Mouse (Mus musculus): ENCODE measurements around the gene Nlgn1. TPM values are rescaled to one million over a fixed set of nuclear protein-coding genes. Genes with fewer than 3 reads are reported as not detected.

Nlgn1 gene
- polyA plus RNA-seq, 2 experiments = 2.6 to 3.5 TPM

DNA sequence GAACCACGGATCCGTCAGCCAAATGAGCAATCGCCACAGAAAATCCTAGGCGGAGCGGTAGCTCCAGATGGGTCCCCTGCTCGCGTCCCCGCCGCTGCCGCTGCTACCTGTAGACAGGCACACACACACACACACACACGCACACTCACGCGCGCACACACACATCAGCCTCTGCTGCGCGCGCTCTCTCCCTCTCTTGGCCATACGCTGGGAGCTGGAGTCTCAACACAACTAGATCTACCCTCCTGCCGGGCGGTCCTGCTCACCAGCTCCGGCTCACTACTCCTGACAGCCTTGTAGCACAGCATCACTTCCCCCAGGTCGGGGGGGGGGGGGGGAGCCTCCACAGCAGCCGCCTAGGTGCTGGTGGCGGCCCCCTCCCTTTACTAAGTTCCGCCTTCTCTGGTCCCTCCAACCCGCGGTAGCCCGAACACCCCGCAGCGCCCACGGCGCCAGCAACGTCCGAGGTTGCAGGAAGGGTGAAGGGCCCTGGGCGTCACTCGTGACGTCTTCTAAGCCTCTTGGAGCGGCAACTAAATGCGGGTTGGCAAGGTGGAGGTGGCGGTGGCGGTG lies 1.1 kb upstream of the Nlgn1 start:
- peak overlapping the region; percentile 49 for H3K9ac ChIP-seq (ENCODE audit: low read depth, low read length, severe bottlenecking)
- peaks cover 41% of the 10 kb centered on the region for H3K27me3 ChIP-seq (ENCODE audit: control insufficient read depth, insufficient read depth, low read length)
- TF ChIP-seq POLR2A (IDR thresholded peaks at IDR 0.05; ENCODE audit: borderline replicate concordance, extremely low read depth, insufficient read depth, insufficient read length) = no peak
- DNase-seq (ENCODE audit: low spot score) = peak; percentile 29
- no peaks in the 10 kb centered on the region for H3K9me3 ChIP-seq (ENCODE audit: control insufficient read depth, low read length)
- H3K4me3 ChIP-seq (replicated peaks; ENCODE audit: low read length) = peak overlapping the region; percentile 54
- H3K36me3 ChIP-seq (ENCODE audit: control insufficient read depth, insufficient read depth, low read length) = no peaks in the 10 kb centered on the region
- WGBS = 0% methylated on average over 31 of the region's 41 CpGs
- H3K27ac ChIP-seq (replicated peaks; ENCODE audit: low read depth, low read length) = no peak overlapping the region
- peak; percentile 45; the same call in 1 of the 2 replicates for ATAC-seq (ENCODE audit: low FRiP score, low read depth)
- H3K4me2 ChIP-seq (replicated peaks; ENCODE audit: low read depth, low read length, severe bottlenecking) = peak overlapping the region; percentile 73
- peaks cover 5% of the 10 kb centered on the region; the same call in 1 of the 2 replicates for H3K4me1 ChIP-seq (ENCODE audit: control insufficient read depth, insufficient read depth, low read length)

- TF ChIP-seq POLR2A (IDR thresholded peaks at IDR 0.05; ENCODE audit: borderline replicate concordance, extremely low read depth, insufficient read depth, insufficient read length) = no peak
- Histone ChIP-seq H3K9me3 (ENCODE audit: control insufficient read depth, low read length) (no peaks in the 10 kb centered on the region), H3K27me3 (ENCODE audit: control insufficient read depth, insufficient read depth, low read length) (peaks cover 41% of the 10 kb centered on the region), H3K27ac (replicated peaks; ENCODE audit: low read depth, low read length) (no peak overlapping the region), H3K4me2 (replicated peaks; ENCODE audit: low read depth, low read length, severe bottlenecking) (peak overlapping the region; percentile 94), H3K36me3 (ENCODE audit: control insufficient read depth, insufficient read depth, low read length) (no peaks in the 10 kb centered on the region), H3K4me1 (ENCODE audit: control insufficient read depth, insufficient read depth, low read length) (peaks cover 5% of the 10 kb centered on the region; the same call in 1 of the 2 replicates), H3K9ac (ENCODE audit: low read depth, low read length, severe bottlenecking) (peak overlapping the region; percentile 63), H3K4me3 (replicated peaks; ENCODE audit: low read length) (peak overlapping the region; percentile 54)
- ATAC-seq (ENCODE audit: low FRiP score, low read depth) (peak; percentile 66), DNase-seq (ENCODE audit: low spot score) (peak; percentile 19)
- under 1% methylated on average over 55 of the region's 60 CpGs for WGBS
These were observed 841 bp downstream of the Nlgn1 start for GRCm38 (mm10) chr3:26331177-26332061.

- peaks cover 5% of the 10 kb centered on the region; the same call in 1 of the 2 replicates for H3K4me1 ChIP-seq (ENCODE audit: control insufficient read depth, insufficient read depth, low read length)
- H3K27me3 ChIP-seq (ENCODE audit: control insufficient read depth, insufficient read depth, low read length) = peaks cover 41% of the 10 kb centered on the region
- WGBS = 3% methylated on average over 9 of the region's 9 CpGs
- no peak for DNase-seq (ENCODE audit: low spot score)
- no peak overlapping the region for H3K9ac ChIP-seq (ENCODE audit: low read depth, low read length, severe bottlenecking)
- H3K4me2 ChIP-seq (replicated peaks; ENCODE audit: low read depth, low read length, severe bottlenecking) = peak overlapping the region; percentile 94
- H3K36me3 ChIP-seq (ENCODE audit: control insufficient read depth, insufficient read depth, low read length) = no peaks in the 10 kb centered on the region
- TF ChIP-seq POLR2A (IDR thresholded peaks at IDR 0.05; ENCODE audit: borderline replicate concordance, extremely low read depth, insufficient read depth, insufficient read length) = no peak
- no peak for ATAC-seq (ENCODE audit: low FRiP score, low read depth)
- no peak overlapping the region for H3K27ac ChIP-seq (replicated peaks; ENCODE audit: low read depth, low read length)
- H3K4me3 ChIP-seq (replicated peaks; ENCODE audit: low read length) = peak overlapping the region; percentile 54
- no peaks in the 10 kb centered on the region for H3K9me3 ChIP-seq (ENCODE audit: control insufficient read depth, low read length)
These were observed 1.4 kb downstream of the Nlgn1 start for GRCm38 (mm10) chr3:26330863-26331176.

DNA sequence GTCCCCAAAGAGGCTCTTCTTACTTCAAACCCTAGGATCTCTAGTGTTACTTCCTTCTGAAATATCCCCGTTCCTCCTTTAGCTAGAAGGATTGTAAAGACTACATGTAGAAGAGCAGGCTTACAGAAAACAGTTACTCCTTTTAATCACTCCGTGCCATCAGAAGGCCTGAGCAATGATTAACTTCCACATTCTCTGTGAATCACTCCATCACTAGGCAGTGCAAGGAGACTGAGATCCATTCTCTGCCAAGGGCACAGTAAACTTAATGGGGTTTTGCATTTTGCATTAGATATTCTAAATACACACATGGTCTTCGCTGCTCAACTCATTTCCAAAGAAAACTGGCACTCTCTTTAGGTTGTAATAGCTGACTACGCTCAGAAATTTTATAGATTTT lies 2.2 kb downstream of the Nlgn1 start:
- 64% methylated on average over 4 of the region's 4 CpGs for WGBS
- ATAC-seq (ENCODE audit: low FRiP score, low read depth) = no peak
- H3K4me3 ChIP-seq (replicated peaks; ENCODE audit: low read length) = no peak overlapping the region
- no peaks in the 10 kb centered on the region for H3K36me3 ChIP-seq (ENCODE audit: control insufficient read depth, insufficient read depth, low read length)
- H3K27me3 ChIP-seq (ENCODE audit: control insufficient read depth, insufficient read depth, low read length) = peaks cover 40% of the 10 kb centered on the region
- no peak for TF ChIP-seq POLR2A (IDR thresholded peaks at IDR 0.05; ENCODE audit: borderline replicate concordance, extremely low read depth, insufficient read depth, insufficient read length)
- H3K4me1 ChIP-seq (ENCODE audit: control insufficient read depth, insufficient read depth, low read length) = peaks cover 5% of the 10 kb centered on the region; the same call in 1 of the 2 replicates
- no peak for DNase-seq (ENCODE audit: low spot score)
- no peak overlapping the region for H3K27ac ChIP-seq (replicated peaks; ENCODE audit: low read depth, low read length)
- no peak overlapping the region for H3K4me2 ChIP-seq (replicated peaks; ENCODE audit: low read depth, low read length, severe bottlenecking)
- H3K9ac ChIP-seq (ENCODE audit: low read depth, low read length, severe bottlenecking) = no peak overlapping the region
- no peaks in the 10 kb centered on the region for H3K9me3 ChIP-seq (ENCODE audit: control insufficient read depth, low read length)

DNA sequence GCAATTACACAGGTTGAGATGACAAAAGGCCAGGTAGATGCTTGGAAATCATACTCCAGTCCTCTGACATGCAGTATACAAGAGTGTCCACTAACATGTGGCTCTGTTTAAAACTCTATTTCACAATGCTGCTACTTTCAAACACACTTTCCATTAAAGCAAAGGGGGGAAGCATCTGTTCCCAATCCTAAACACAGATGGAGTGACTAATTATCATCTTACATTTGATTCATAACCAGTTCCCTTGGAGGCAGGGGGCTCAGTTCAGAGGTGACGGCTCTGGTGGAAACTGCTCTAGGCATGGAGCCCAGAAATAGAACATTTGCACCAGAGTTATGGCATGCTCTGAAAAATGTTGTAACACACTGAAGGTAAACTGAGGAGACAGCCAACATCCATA lies 7.8 kb downstream of the Nlgn1 start:
- Histone ChIP-seq H3K4me3 (replicated peaks; ENCODE audit: low read length) (no peak overlapping the region), H3K9me3 (ENCODE audit: control insufficient read depth, low read length) (no peaks in the 10 kb centered on the region), H3K4me1 (ENCODE audit: control insufficient read depth, insufficient read depth, low read length) (no peaks in the 10 kb centered on the region), H3K9ac (ENCODE audit: low read depth, low read length, severe bottlenecking) (no peak overlapping the region), H3K27me3 (ENCODE audit: control insufficient read depth, insufficient read depth, low read length) (no peaks in the 10 kb centered on the region), H3K27ac (replicated peaks; ENCODE audit: low read depth, low read length) (no peak overlapping the region), H3K36me3 (ENCODE audit: control insufficient read depth, insufficient read depth, low read length) (no peaks in the 10 kb centered on the region), H3K4me2 (replicated peaks; ENCODE audit: low read depth, low read length, severe bottlenecking) (no peak overlapping the region)
- WGBS = 10% methylated on average over 1 of the region's 1 CpGs
- peak; percentile 55 for ATAC-seq (ENCODE audit: low FRiP score, low read depth)
- peak; percentile 59 for DNase-seq (ENCODE audit: low spot score)
- TF ChIP-seq POLR2A (IDR thresholded peaks at IDR 0.05; ENCODE audit: borderline replicate concordance, extremely low read depth, insufficient read depth, insufficient read length) = no peak

Measured in limb, embryonic 14.5 days (tissue).